Mouse (Mus musculus): ENCODE measurements at regions not wholly inside any gene's neighbourhood (a gene's known extent, or its start where the extent isn't known, plus 50 kb on each side); places are given as distances from the start of the nearest gene placed in this dataset.

DNA sequence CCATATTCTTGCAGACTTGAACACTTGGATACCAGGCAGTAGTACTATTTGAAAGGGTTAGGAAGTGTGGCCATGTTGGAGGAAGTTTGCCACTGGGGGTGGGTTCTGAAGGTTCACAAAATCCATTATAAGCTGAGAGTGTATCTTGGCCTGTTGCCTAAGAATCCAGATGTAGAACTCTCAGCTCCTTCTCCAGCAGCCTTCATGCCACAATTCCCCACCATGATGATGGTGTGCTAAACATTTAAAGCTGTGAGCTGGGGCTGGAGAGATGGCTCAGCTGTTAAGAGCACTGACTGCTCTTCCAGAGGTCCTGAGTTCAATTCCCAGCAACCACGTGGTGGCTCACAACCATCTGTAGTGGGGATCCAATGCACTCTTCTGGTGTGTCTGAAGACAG, 295.2 kb upstream of the Noct start:
- no peak for DNase-seq (ENCODE audit: low read depth, low spot score)
- TF ChIP-seq MEF2A (IDR thresholded peaks at IDR 0.05; ENCODE audit: extremely low read depth, insufficient replicate concordance, low read depth, low read length, poor library complexity, severe bottlenecking) (no peak), ZKSCAN1 (IDR thresholded peaks at IDR 0.05; ENCODE audit: low read depth, low read length) (no peak), ZNF384 (IDR thresholded peaks at IDR 0.05; ENCODE audit: low read depth, low read length) (no peak), NRF1 (IDR thresholded peaks at IDR 0.05; ENCODE audit: insufficient read depth, low read depth, low read length, poor library complexity, severe bottlenecking) (no peak), CTCF (IDR thresholded peaks at IDR 0.05 in 2 of 3, conservative IDR thresholded peaks at IDR 0.05 in 1 of 3; ENCODE audit: control insufficient read depth in 1 of 3, insufficient read depth in 1 of 3, low read depth in 2 of 3, low read length in 3 of 3, poor library complexity in 1 of 3, severe bottlenecking in 1 of 3) (no peak), MYB (IDR thresholded peaks at IDR 0.05; ENCODE audit: low read depth, low read length) (no peak), POLR2AphosphoS2 (IDR thresholded peaks at IDR 0.05; ENCODE audit: low read length) (no peak), MYC (IDR thresholded peaks at IDR 0.05; ENCODE audit: low read depth, low read length) (no peak), E2F4 (IDR thresholded peaks at IDR 0.05; ENCODE audit: borderline replicate concordance, low read depth, low read length) (no peak), EP300 (IDR thresholded peaks at IDR 0.05; ENCODE audit: low read depth in 1 of 2, low read length in 2 of 2) (no peak), POLR2A (IDR thresholded peaks at IDR 0.05; ENCODE audit: control insufficient read depth in 1 of 2, insufficient read depth in 1 of 2, low read depth in 1 of 2, low read length in 2 of 2, poor library complexity in 1 of 2) (no peak), ETS1 (IDR thresholded peaks at IDR 0.05; ENCODE audit: low read depth, low read length) (no peak)
- no peaks in the 10 kb centered on the region for H3K9me3 ChIP-seq (replicated peaks; ENCODE audit: insufficient read depth, low read length)
- H3K9ac ChIP-seq (ENCODE audit: control insufficient read depth, low read depth, low read length, poor library complexity, severe bottlenecking), result no peak overlapping the region
- no peaks in the 10 kb centered on the region for H3K4me1 ChIP-seq (ENCODE audit: control insufficient read depth in 1 of 2, insufficient read depth in 2 of 2, low read length in 2 of 2)
- H3K27me3 ChIP-seq (ENCODE audit: control insufficient read depth in 1 of 2, insufficient read depth in 2 of 2, low read length in 2 of 2), result no peaks in the 10 kb centered on the region; a peak in 2 of 4 replicates
- H3K36me3 ChIP-seq (ENCODE audit: control insufficient read depth in 1 of 2, insufficient read depth in 2 of 2, low read length in 2 of 2), result no peaks in the 10 kb centered on the region
- no peaks in the 10 kb centered on the region for H3K79me2 ChIP-seq (ENCODE audit: control insufficient read depth, insufficient read depth, low read length, poor library complexity)
- H3K4me3 ChIP-seq (ENCODE audit: control insufficient read depth in 1 of 2, insufficient read depth in 1 of 2, low read depth in 2 of 2, low read length in 2 of 2), result no peak overlapping the region
- H3K27ac ChIP-seq (ENCODE audit: control insufficient read depth, low read depth, low read length), result no peak overlapping the region

DNA sequence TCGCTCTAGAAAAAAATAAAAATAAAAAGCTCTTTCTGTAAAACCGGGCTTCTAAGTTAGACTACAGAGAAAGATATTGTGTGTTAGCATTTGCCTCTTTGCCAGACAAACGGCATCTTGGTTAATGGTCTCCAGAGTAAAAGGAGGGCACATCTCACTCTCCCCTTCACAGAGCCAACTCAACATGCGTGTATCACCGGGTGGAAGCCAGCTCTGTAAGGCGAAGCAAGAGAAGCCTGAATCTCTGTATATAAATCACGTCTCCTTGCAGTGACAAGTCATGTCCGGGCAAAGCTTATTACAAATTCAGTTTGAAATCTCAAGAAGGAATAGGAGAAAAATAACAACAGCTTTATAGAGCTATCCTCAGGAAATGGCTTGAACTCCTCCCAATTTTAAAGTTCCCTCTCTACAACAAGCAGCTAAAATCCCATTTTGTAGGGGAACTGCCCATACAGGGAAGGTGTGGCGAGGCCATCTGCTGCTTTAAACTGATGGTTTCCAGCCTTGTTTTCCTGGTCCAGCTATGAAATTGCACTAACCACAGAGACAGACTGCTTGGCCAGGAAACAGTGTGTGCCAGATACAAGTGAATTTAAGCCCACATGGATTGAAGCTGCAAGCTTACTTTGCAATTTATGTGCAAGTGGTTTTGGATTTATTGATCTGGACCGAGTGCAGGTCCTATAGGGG, 291.7 kb upstream of the Noct start:
- Histone ChIP-seq H3K4me3 (ENCODE audit: control insufficient read depth in 1 of 2, insufficient read depth in 1 of 2, low read depth in 2 of 2, low read length in 2 of 2) (no peak overlapping the region), H3K4me1 (ENCODE audit: control insufficient read depth in 1 of 2, insufficient read depth in 2 of 2, low read length in 2 of 2) (no peaks in the 10 kb centered on the region), H3K36me3 (ENCODE audit: control insufficient read depth in 1 of 2, insufficient read depth in 2 of 2, low read length in 2 of 2) (no peaks in the 10 kb centered on the region), H3K27me3 (ENCODE audit: control insufficient read depth in 1 of 2, insufficient read depth in 2 of 2, low read length in 2 of 2) (no peaks in the 10 kb centered on the region; a peak in 2 of 4 replicates), H3K27ac (ENCODE audit: control insufficient read depth, low read depth, low read length) (no peak overlapping the region), H3K9ac (ENCODE audit: control insufficient read depth, low read depth, low read length, poor library complexity, severe bottlenecking) (no peak overlapping the region), H3K9me3 (replicated peaks; ENCODE audit: insufficient read depth, low read length) (no peaks in the 10 kb centered on the region), H3K79me2 (ENCODE audit: control insufficient read depth, insufficient read depth, low read length, poor library complexity) (no peaks in the 10 kb centered on the region)
- no peak for TF ChIP-seq MXI1 (IDR thresholded peaks at IDR 0.05; ENCODE audit: low read depth, low read length)
- TF ChIP-seq JUND (IDR thresholded peaks at IDR 0.05; ENCODE audit: low read depth, low read length), result no peak
- no peak for TF ChIP-seq SIN3A (IDR thresholded peaks at IDR 0.05; ENCODE audit: low read length)
- DNase-seq (ENCODE audit: low read depth, low spot score), result no peak

Data from MEL (cell line).